Mouse (Mus musculus) kidney, postnatal 10 days (tissue): ENCODE measurements at regions not wholly inside any gene's neighbourhood (a gene's known extent, or its start where the extent isn't known, plus 50 kb on each side); places are given as distances from the start of the nearest gene placed in this dataset.

ENCODE experiments used
- DNase-seq: peaks from one replicate; pipeline ENCODE4 v3.0.0; 2021; ENCODE audit warnings: mixed read lengths

- no peak for DNase-seq
These were observed 75.0 kb upstream of the 1700025G04Rik start for GRCm38 (mm10) chr1:152164843-152165489.

- no peak for DNase-seq
These were observed 74.3 kb upstream of the 1700025G04Rik start for GRCm38 (mm10) chr1:152164212-152164611.

- DNase-seq, result no peak
These were observed 62.5 kb upstream of the 1700025G04Rik start for GRCm38 (mm10) chr1:152152474-152152873.

- no peak for DNase-seq
These were observed 58.8 kb upstream of the 1700025G04Rik start for GRCm38 (mm10) chr1:152148731-152149130.

- peak; percentile 19 for DNase-seq
These were observed 50.2 kb upstream of the 1700025G04Rik start for GRCm38 (mm10) chr1:152140175-152140574.
